Mouse (Mus musculus) midbrain, embryonic 16.5 days (tissue): Measurements from ENCODE around the gene Fam168b. TPM values are rescaled to one million over a fixed set of nuclear protein-coding genes. Genes with fewer than 3 reads are reported as not detected.

Source experiments
- ATAC-seq: fragments of 200-750 bp; cut with Nextera tagmentation; 2 replicates; pipeline ENCODE4 v1.8.0; 2017; ENCODE audit warnings: moderate TSS enrichment
- H3K27ac ChIP-seq: fragments of 300-500 bp; sonication (generic); 2 replicates; pipeline ENCODE4 v1.5.1; 2014; ENCODE audit warnings: mild to moderate bottlenecking, low read length, mixed read lengths
- H3K27me3 ChIP-seq: fragments of 300-500 bp; sonication (generic); 2 replicates; pipeline ENCODE4 v1.6.1; 2014; ENCODE audit warnings: low read depth, low read length, mixed read lengths; ENCODE audit not compliant: control insufficient read depth, insufficient read depth
- H3K36me3 ChIP-seq: fragments of 300-500 bp; sonication (generic); 2 replicates; pipeline ENCODE4 v1.6.1; 2014; ENCODE audit warnings: mild to moderate bottlenecking, low read length, moderate library complexity, mixed read lengths; ENCODE audit not compliant: control insufficient read depth, insufficient read depth
- H3K4me1 ChIP-seq: fragments of 300-500 bp; sonication (generic); 2 replicates; pipeline ENCODE4 v1.6.1; 2014; ENCODE audit warnings: mild to moderate bottlenecking, low read length, mixed read lengths; ENCODE audit not compliant: control insufficient read depth, insufficient read depth
- H3K4me2 ChIP-seq: fragments of 300-500 bp; sonication (generic); 2 replicates; pipeline ENCODE4 v1.6.1; 2014; ENCODE audit warnings: mild to moderate bottlenecking, low read length, mixed read lengths
- H3K4me3 ChIP-seq: fragments of 300-500 bp; sonication (generic); 2 replicates; pipeline ENCODE4 v1.5.1; 2014; ENCODE audit warnings: low read depth, mild to moderate bottlenecking, low read length, moderate library complexity, mixed read lengths
- H3K9ac ChIP-seq: fragments of 300-500 bp; sonication (generic); 2 replicates; pipeline ENCODE4 v1.6.1; 2014; ENCODE audit warnings: low read depth, low read length, mixed read lengths
- H3K9me3 ChIP-seq: fragments of 300-500 bp; sonication (generic); replicated peaks from 2 replicates; pipeline ENCODE4 v1.6.1; 2014; ENCODE audit warnings: mild to moderate bottlenecking, low read length, mixed read lengths; ENCODE audit not compliant: control insufficient read depth, poor library complexity, severe bottlenecking
- WGBS: fragments of 180-500 bp; shearing (Covaris S2); extraction: QIAGEN DNeasy Blood & Tissue Kit; methylation state at CpG from one replicate; pipeline ENCODE4 v1.1.7; 2014; 5-methylcytosine and 5-hydroxymethylcytosine counted together
- polyA plus RNA-seq: library from polyadenylated mRNA; unstranded; fragments of >200 nt; fragmentation: Nextera tagmentation; extraction: Ambion mirVana; gene quantifications from 2 replicates; pipeline ENCODE4 v1.2.1, GENCODE M21; 2015

Gene Fam168b
- polyA plus RNA-seq, 1 experiment from 2014 or later, result 131 TPM

- WGBS, result 93% methylated on average over 5 of the region's 5 CpGs
- ATAC-seq, result no peak
- Histone ChIP-seq H3K27me3 (no peaks in the 10 kb centered on the region), H3K27ac (no peak overlapping the region), H3K4me3 (no peak overlapping the region), H3K4me2 (no peak overlapping the region), H3K4me1 (no peaks in the 10 kb centered on the region), H3K9me3 (no peaks in the 10 kb centered on the region), H3K9ac (no peak overlapping the region), H3K36me3 (peaks cover 37% of the 10 kb centered on the region)
Observed at GRCm38 (mm10) chr1:34867574-34867955, 24.7 kb upstream of the Fam168b start.

- H3K4me2 ChIP-seq, result no peak overlapping the region
- H3K27me3 ChIP-seq, result no peaks in the 10 kb centered on the region
- 52% methylated on average over 10 of the region's 10 CpGs for WGBS
- no peaks in the 10 kb centered on the region for H3K9me3 ChIP-seq
- H3K36me3 ChIP-seq, result peaks cover 40% of the 10 kb centered on the region
- no peak overlapping the region for H3K4me3 ChIP-seq
- H3K9ac ChIP-seq, result no peak overlapping the region
- no peak overlapping the region for H3K27ac ChIP-seq
- peak; percentile 73 for ATAC-seq
- H3K4me1 ChIP-seq, result no peaks in the 10 kb centered on the region
Observed at GRCm38 (mm10) chr1:34866815-34867573, 24.1 kb upstream of the Fam168b start.

GRCm38 (mm10) chr1:34865866-34866265 is 23.0 kb upstream of the Fam168b start:
- Histone ChIP-seq H3K36me3 (peaks cover 33% of the 10 kb centered on the region), H3K4me1 (no peaks in the 10 kb centered on the region), H3K9me3 (no peaks in the 10 kb centered on the region), H3K4me2 (no peak overlapping the region), H3K27me3 (no peaks in the 10 kb centered on the region), H3K27ac (no peak overlapping the region), H3K9ac (no peak overlapping the region), H3K4me3 (no peak overlapping the region)
- WGBS, result 76% methylated on average over 9 of the region's 9 CpGs
- no peak for ATAC-seq

GRCm38 (mm10) chr1:34864243-34864642 is 21.4 kb upstream of the Fam168b start:
- Histone ChIP-seq H3K4me3 (no peak overlapping the region), H3K27ac (no peak overlapping the region), H3K36me3 (peaks cover 25% of the 10 kb centered on the region), H3K27me3 (no peaks in the 10 kb centered on the region), H3K4me1 (no peaks in the 10 kb centered on the region), H3K4me2 (no peak overlapping the region), H3K9me3 (no peaks in the 10 kb centered on the region), H3K9ac (no peak overlapping the region)
- WGBS, result 88% methylated on average over 7 of the region's 7 CpGs
- ATAC-seq, result no peak

- H3K4me1 ChIP-seq, result no peaks in the 10 kb centered on the region
- no peak overlapping the region for H3K4me3 ChIP-seq
- H3K9ac ChIP-seq, result no peak overlapping the region
- H3K36me3 ChIP-seq, result peaks cover 23% of the 10 kb centered on the region
- WGBS, result 97% methylated on average over 7 of the region's 7 CpGs
- H3K27ac ChIP-seq, result no peak overlapping the region
- no peaks in the 10 kb centered on the region for H3K9me3 ChIP-seq
- ATAC-seq, result no peak
- no peak overlapping the region for H3K4me2 ChIP-seq
- no peaks in the 10 kb centered on the region for H3K27me3 ChIP-seq
Observed at GRCm38 (mm10) chr1:34863323-34863722, 20.5 kb upstream of the Fam168b start.

GRCm38 (mm10) chr1:34862877-34863276 is 20.0 kb upstream of the Fam168b start:
- no peak for ATAC-seq
- no peak overlapping the region for H3K9ac ChIP-seq
- 95% methylated on average over 13 of the region's 13 CpGs for WGBS
- no peaks in the 10 kb centered on the region for H3K9me3 ChIP-seq
- no peaks in the 10 kb centered on the region for H3K4me1 ChIP-seq
- no peak overlapping the region for H3K4me2 ChIP-seq
- H3K36me3 ChIP-seq, result peaks cover 22% of the 10 kb centered on the region
- no peak overlapping the region for H3K4me3 ChIP-seq
- H3K27me3 ChIP-seq, result no peaks in the 10 kb centered on the region
- H3K27ac ChIP-seq, result no peak overlapping the region

- 92% methylated on average over 7 of the region's 7 CpGs for WGBS
- Histone ChIP-seq H3K9ac (no peak overlapping the region), H3K4me2 (no peak overlapping the region), H3K4me3 (no peak overlapping the region), H3K36me3 (peaks cover 19% of the 10 kb centered on the region), H3K27me3 (no peaks in the 10 kb centered on the region), H3K27ac (no peak overlapping the region), H3K4me1 (no peaks in the 10 kb centered on the region), H3K9me3 (no peaks in the 10 kb centered on the region)
- ATAC-seq, result no peak
Observed at GRCm38 (mm10) chr1:34860205-34860604, 17.3 kb upstream of the Fam168b start.

GRCm38 (mm10) chr1:34859761-34860160 is 16.9 kb upstream of the Fam168b start:
- Histone ChIP-seq H3K9me3 (no peaks in the 10 kb centered on the region), H3K9ac (no peak overlapping the region), H3K4me2 (no peak overlapping the region), H3K36me3 (peaks cover 15% of the 10 kb centered on the region), H3K4me3 (no peak overlapping the region), H3K4me1 (no peaks in the 10 kb centered on the region), H3K27ac (no peak overlapping the region), H3K27me3 (no peaks in the 10 kb centered on the region)
- no peak for ATAC-seq
- 88% methylated on average over 3 of the region's 3 CpGs for WGBS

- Histone ChIP-seq H3K4me1 (no peaks in the 10 kb centered on the region), H3K36me3 (peaks cover 12% of the 10 kb centered on the region), H3K27me3 (no peaks in the 10 kb centered on the region), H3K4me2 (no peak overlapping the region), H3K9me3 (no peaks in the 10 kb centered on the region), H3K27ac (no peak overlapping the region), H3K9ac (no peak overlapping the region), H3K4me3 (no peak overlapping the region)
- 83% methylated on average over 5 of the region's 5 CpGs for WGBS
- ATAC-seq, result no peak
Observed at GRCm38 (mm10) chr1:34858671-34859070, 15.8 kb upstream of the Fam168b start.
